Mouse (Mus musculus): Measurements from ENCODE around the gene Nsun7.

Nsun7 gene

GRCm38 (mm10) chr5:66337025-66337968 is 77.6 kb downstream of the Nsun7 start:
- no peak for DNase-seq (ENCODE audit: low read depth, low spot score)

GRCm38 (mm10) chr5:66337969-66338345 is 78.3 kb downstream of the Nsun7 start:
- DNase-seq (ENCODE audit: low read depth, low spot score), result peak; percentile 26

- DNase-seq (ENCODE audit: low read depth, low spot score), result no peak
These were observed 78.9 kb downstream of the Nsun7 start for GRCm38 (mm10) chr5:66338583-66338982.

GRCm38 (mm10) chr5:66340356-66341102 is 80.8 kb downstream of the Nsun7 start:
- DNase-seq (ENCODE audit: low read depth, low spot score), result no peak

- DNase-seq (ENCODE audit: low read depth, low spot score), result no peak
These were observed 82.2 kb downstream of the Nsun7 start for GRCm38 (mm10) chr5:66341848-66342247.

GRCm38 (mm10) chr5:66342285-66342684 is 82.6 kb downstream of the Nsun7 start:
- no peak for DNase-seq (ENCODE audit: low read depth, low spot score)

- DNase-seq (ENCODE audit: low read depth, low spot score), result no peak
These were observed 84.5 kb downstream of the Nsun7 start for GRCm38 (mm10) chr5:66344182-66344581.

GRCm38 (mm10) chr5:66345140-66345539 is 85.4 kb downstream of the Nsun7 start:
- no peak for DNase-seq (ENCODE audit: low read depth, low spot score)

GRCm38 (mm10) chr5:66346756-66347155 is 87.1 kb downstream of the Nsun7 start:
- DNase-seq (ENCODE audit: low read depth, low spot score), result no peak
